Mouse (Mus musculus): ENCODE measurements around the gene C1qb. TPM values are rescaled to one million over a fixed set of nuclear protein-coding genes. Genes with fewer than 3 reads are reported as not detected.
A peak's percentile ranks its signal among the peaks of the same experiment; 100 is the strongest.

C1qb gene
- 196 and 200 TPM in 2 replicates for polyA plus RNA-seq (2015; fragmentation: Nextera tagmentation; extraction: Ambion mirVana)

GRCm38 (mm10) chr4:136886101-136886500, at the start of gene C1qb:
Gene C1qb, minus strand, starts transcription at chr4:136886187.
- peak; percentile 76 for ATAC-seq
- no peak within 1 kb of the TSS for H3K4me3 ChIP-seq (ENCODE audit: low read depth, low read length)
- WGBS (ENCODE audit: insufficient replicate concordance), result 39% methylated on average over 7 of the region's 7 CpGs
- peak within 1 kb of the TSS; percentile 39 for H3K27ac ChIP-seq (ENCODE audit: low read depth)
- H3K36me3 ChIP-seq (replicated peaks; ENCODE audit: insufficient read depth, low read length), result no peaks in the 10 kb centered on the region
- H3K9me3 ChIP-seq (ENCODE audit: low read length), result no peaks in the 10 kb centered on the region
- 0 out of 2 replicates have a peak within 1 kb of the TSS, but pooled peaks have one; percentile 13 for H3K4me2 ChIP-seq (ENCODE audit: low read depth, low read length)
- TF ChIP-seq EP300 (IDR thresholded peaks at IDR 0.05; ENCODE audit: low read depth) (no peak), CTCF (IDR thresholded peaks at IDR 0.05; ENCODE audit: low read depth) (no peak)
- no peaks in the 10 kb centered on the region for H3K27me3 ChIP-seq (ENCODE audit: insufficient read depth, low read length)
- no peaks in the 10 kb centered on the region for H3K4me1 ChIP-seq (ENCODE audit: insufficient read depth)
- H3K9ac ChIP-seq (replicated peaks), result peak within 1 kb of the TSS; percentile 34; the same call in 1 of the 2 replicates
- DNase-seq, result no peak

- DNase-seq (peak; percentile 49), ATAC-seq (peak; percentile 47)
- no peaks in the 10 kb centered on the region; the same call in 1 of the 2 replicates for H3K4me1 ChIP-seq (ENCODE audit: insufficient read depth)
- no peaks in the 10 kb centered on the region for H3K9me3 ChIP-seq (ENCODE audit: low read length)
- H3K27me3 ChIP-seq (ENCODE audit: insufficient read depth, low read length), result 0 out of 2 replicates have a peak, but pooled peaks cover 2% of the 10 kb centered on the region
- H3K36me3 ChIP-seq (replicated peaks; ENCODE audit: insufficient read depth, low read length), result no peaks in the 10 kb centered on the region
- H3K4me3 ChIP-seq (ENCODE audit: low read depth, low read length), result no peak overlapping the region
- TF ChIP-seq CTCF (IDR thresholded peaks at IDR 0.05; ENCODE audit: low read depth), result no peak
- WGBS (ENCODE audit: insufficient replicate concordance), result 40% methylated on average over 18 of the region's 18 CpGs
- no peak overlapping the region for H3K27ac ChIP-seq (ENCODE audit: low read depth)
- H3K4me2 ChIP-seq (ENCODE audit: low read depth, low read length), result 0 out of 2 replicates have a peak overlapping the region, but pooled peaks have one; percentile 0
- no peak overlapping the region for H3K9ac ChIP-seq (replicated peaks)
These were observed 49.0 kb upstream of the C1qb start for GRCm38 (mm10) chr4:136934746-136935613.

GRCm38 (mm10) chr4:136930474-136930873, 44.5 kb upstream of the C1qb start:
- Histone ChIP-seq H3K36me3 (replicated peaks; ENCODE audit: insufficient read depth, low read length) (no peaks in the 10 kb centered on the region), H3K9ac (replicated peaks) (no peak overlapping the region), H3K27ac (ENCODE audit: low read depth) (peak overlapping the region; percentile 51; the same call in 1 of the 2 replicates), H3K9me3 (ENCODE audit: low read length) (no peaks in the 10 kb centered on the region), H3K4me1 (ENCODE audit: insufficient read depth) (no peaks in the 10 kb centered on the region; the same call in 1 of the 2 replicates), H3K4me3 (ENCODE audit: low read depth, low read length) (no peak overlapping the region), H3K27me3 (ENCODE audit: insufficient read depth, low read length) (0 out of 2 replicates have a peak, but pooled peaks cover 2% of the 10 kb centered on the region), H3K4me2 (ENCODE audit: low read depth, low read length) (peak overlapping the region; percentile 35; the same call in 1 of the 2 replicates)
- DNase-seq (peak; percentile 56), ATAC-seq (peak; percentile 96)
- TF ChIP-seq CTCF (IDR thresholded peaks at IDR 0.05; ENCODE audit: low read depth) (no peak), EP300 (IDR thresholded peaks at IDR 0.05; ENCODE audit: low read depth) (peak; percentile 92)
- 54% methylated on average over 8 of the region's 8 CpGs for whole genome bisulfite sequencing (ENCODE audit: insufficient replicate concordance)

GRCm38 (mm10) chr4:136928928-136929327, 42.9 kb upstream of the C1qb start:
- Histone ChIP-seq H3K9ac (replicated peaks) (no peak overlapping the region), H3K4me1 (ENCODE audit: insufficient read depth) (no peaks in the 10 kb centered on the region; the same call in 1 of the 2 replicates), H3K4me2 (ENCODE audit: low read depth, low read length) (no peak overlapping the region), H3K9me3 (ENCODE audit: low read length) (no peaks in the 10 kb centered on the region), H3K27ac (ENCODE audit: low read depth) (no peak overlapping the region), H3K27me3 (ENCODE audit: insufficient read depth, low read length) (0 out of 2 replicates have a peak, but pooled peaks cover 11% of the 10 kb centered on the region), H3K4me3 (ENCODE audit: low read depth, low read length) (no peak overlapping the region), H3K36me3 (replicated peaks; ENCODE audit: insufficient read depth, low read length) (no peaks in the 10 kb centered on the region)
- DNase-seq, result no peak
- 19% methylated on average over 5 of the region's 5 CpGs for WGBS (ENCODE audit: insufficient replicate concordance)
- TF ChIP-seq EP300 (IDR thresholded peaks at IDR 0.05; ENCODE audit: low read depth) (no peak), CTCF (IDR thresholded peaks at IDR 0.05; ENCODE audit: low read depth) (peak; percentile 80)
- ATAC-seq, result no peak

DNA sequence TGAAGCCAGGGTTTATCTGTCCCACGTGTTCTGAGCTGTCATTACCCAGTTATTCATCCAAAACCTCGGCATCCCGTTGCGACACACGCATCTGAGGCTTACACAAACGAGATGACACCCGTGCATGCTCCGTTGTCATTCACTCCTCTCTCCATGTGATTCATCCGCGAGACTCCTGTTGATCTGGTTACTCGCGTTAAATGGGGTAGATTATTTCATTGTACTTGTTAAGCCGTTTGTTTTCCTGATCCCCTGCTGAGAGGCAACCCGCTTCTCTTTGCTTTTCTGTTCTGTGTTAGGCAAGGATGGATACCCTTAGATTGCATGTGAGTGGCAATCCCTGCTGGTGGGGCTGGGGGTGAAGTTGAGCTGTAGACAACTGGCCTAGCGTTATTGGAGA, 39.8 kb upstream of the C1qb start:
- no peak for ATAC-seq
- H3K36me3 ChIP-seq (replicated peaks; ENCODE audit: insufficient read depth, low read length), result no peaks in the 10 kb centered on the region
- H3K27me3 ChIP-seq (ENCODE audit: insufficient read depth, low read length), result 0 out of 2 replicates have a peak, but pooled peaks cover 9% of the 10 kb centered on the region
- WGBS (ENCODE audit: insufficient replicate concordance), result 25% methylated on average over 15 of the region's 15 CpGs
- no peak overlapping the region for H3K9ac ChIP-seq (replicated peaks)
- no peak overlapping the region for H3K4me3 ChIP-seq (ENCODE audit: low read depth, low read length)
- H3K27ac ChIP-seq (ENCODE audit: low read depth), result no peak overlapping the region
- DNase-seq, result no peak
- H3K4me1 ChIP-seq (ENCODE audit: insufficient read depth), result no peaks in the 10 kb centered on the region; the same call in 1 of the 2 replicates
- H3K9me3 ChIP-seq (ENCODE audit: low read length), result no peaks in the 10 kb centered on the region
- TF ChIP-seq CTCF (IDR thresholded peaks at IDR 0.05; ENCODE audit: low read depth), result no peak
- TF ChIP-seq EP300 (IDR thresholded peaks at IDR 0.05; ENCODE audit: low read depth), result no peak
- H3K4me2 ChIP-seq (ENCODE audit: low read depth, low read length), result no peak overlapping the region

GRCm38 (mm10) chr4:136924529-136924928, 38.5 kb upstream of the C1qb start:
- no peak overlapping the region for H3K4me3 ChIP-seq (ENCODE audit: low read depth, low read length)
- no peak overlapping the region for H3K9ac ChIP-seq (replicated peaks)
- WGBS (ENCODE audit: insufficient replicate concordance), result 4% methylated on average over 6 of the region's 6 CpGs
- H3K27ac ChIP-seq (ENCODE audit: low read depth), result no peak overlapping the region
- DNase-seq (peak; percentile 76), ATAC-seq (no peak)
- H3K4me2 ChIP-seq (ENCODE audit: low read depth, low read length), result no peak overlapping the region
- H3K27me3 ChIP-seq (ENCODE audit: insufficient read depth, low read length), result 0 out of 2 replicates have a peak, but pooled peaks cover 9% of the 10 kb centered on the region
- TF ChIP-seq CTCF (IDR thresholded peaks at IDR 0.05; ENCODE audit: low read depth), result no peak
- no peak for TF ChIP-seq EP300 (IDR thresholded peaks at IDR 0.05; ENCODE audit: low read depth)
- no peaks in the 10 kb centered on the region for H3K9me3 ChIP-seq (ENCODE audit: low read length)
- H3K36me3 ChIP-seq (replicated peaks; ENCODE audit: insufficient read depth, low read length), result no peaks in the 10 kb centered on the region
- no peaks in the 10 kb centered on the region for H3K4me1 ChIP-seq (ENCODE audit: insufficient read depth)

Measured in liver, postnatal 0 days (tissue).